Mouse (Mus musculus) embryo, embryonic 9.5 days (tissue): Measurements from ENCODE around the gene Phactr4.
"Not testable (repeated sequence)": the region's sequence is repeated elsewhere in the genome, so short reads cannot be mapped to it uniquely, and the experiment has no call there.

Experiments
- DNase-seq: peaks from one replicate; pipeline ENCODE4 v3.0.0-alpha.2; 2017; ENCODE audit errors: extremely low spot score

Gene Phactr4

DNA sequence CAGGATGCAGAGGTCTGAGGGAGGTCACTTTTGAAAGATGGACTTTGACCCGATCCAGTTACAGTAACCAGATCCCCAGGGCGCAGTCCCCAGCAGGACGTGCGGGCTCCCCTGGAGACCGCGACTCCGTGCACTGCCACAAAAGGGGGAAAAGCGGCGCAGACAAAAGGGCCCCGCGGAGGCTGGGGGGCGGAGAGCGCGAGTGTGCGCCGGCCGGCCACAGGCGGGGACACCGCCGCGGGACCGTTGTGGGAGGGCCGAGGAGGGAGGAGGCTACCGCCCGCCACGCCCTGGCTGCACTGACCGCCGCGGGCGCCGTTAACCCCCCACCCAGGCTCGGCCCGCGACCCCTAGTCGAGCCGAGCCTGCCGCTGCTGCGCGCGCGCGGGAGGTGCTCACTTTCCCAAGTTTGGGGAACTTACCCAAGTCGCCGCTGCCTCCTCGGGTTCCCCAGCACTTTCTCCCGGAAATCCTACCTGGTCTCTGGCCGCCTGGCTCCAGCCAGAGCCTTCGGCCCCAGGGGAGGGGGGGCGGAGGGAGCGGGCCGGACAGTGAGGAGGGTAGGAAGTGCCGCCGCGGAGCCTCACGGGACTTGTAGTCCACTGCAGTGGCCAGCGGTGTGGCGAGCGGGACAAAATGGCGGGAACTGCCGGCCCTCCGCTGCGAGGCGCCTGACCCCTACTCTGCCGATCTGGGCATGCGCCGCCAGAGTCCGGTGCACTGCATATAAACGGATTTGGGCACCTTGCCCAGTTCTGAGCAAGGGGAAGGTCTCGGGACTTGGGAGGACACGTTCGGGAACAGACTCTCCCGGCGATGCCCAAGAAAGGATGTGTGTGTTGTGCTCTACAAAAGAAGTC, at the start of gene Phactr4:
Gene Phactr4 (minus strand): TSS at position 567 of the 860 bp plus-strand sequence.
- peak; percentile 99 for DNase-seq

DNA sequence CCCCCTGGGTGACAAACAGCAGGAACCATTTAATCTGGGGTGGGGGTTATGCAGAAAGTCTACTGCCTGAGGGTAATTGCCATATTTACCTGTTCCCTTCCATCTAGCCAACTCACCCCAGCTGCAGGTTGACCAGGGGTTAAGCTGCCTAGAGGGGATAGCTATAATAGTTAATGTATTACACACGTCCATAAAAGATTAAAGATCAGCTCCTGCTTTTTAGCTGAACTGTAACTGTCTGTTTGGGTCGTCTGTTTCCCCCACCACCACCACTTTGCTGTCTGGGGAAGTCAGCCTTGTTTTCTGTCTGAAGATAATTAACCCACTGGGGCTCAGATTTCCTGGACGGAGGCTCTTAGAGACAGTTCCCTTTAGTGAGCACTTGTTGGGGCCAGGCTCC, 47.6 kb upstream of the Phactr4 start:
- no peak for DNase-seq

DNA sequence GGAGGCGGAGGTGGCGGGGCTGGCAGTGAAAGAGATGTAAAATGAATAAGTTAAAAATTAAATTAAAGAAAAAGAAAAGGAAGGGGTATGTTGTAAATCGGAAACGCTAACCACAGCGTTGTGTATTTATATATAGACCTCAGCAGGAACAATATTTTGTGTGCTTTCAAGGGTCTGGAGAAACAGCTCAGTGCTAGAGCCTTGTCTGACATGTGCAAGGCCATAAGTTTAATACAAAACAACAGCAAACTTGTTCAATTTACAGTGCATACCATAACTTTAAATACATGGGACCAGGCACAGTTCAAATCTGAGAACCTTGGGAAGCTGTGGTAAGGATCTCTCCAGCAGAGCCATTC, 41.9 kb upstream of the Phactr4 start:
- no peak for DNase-seq

DNA sequence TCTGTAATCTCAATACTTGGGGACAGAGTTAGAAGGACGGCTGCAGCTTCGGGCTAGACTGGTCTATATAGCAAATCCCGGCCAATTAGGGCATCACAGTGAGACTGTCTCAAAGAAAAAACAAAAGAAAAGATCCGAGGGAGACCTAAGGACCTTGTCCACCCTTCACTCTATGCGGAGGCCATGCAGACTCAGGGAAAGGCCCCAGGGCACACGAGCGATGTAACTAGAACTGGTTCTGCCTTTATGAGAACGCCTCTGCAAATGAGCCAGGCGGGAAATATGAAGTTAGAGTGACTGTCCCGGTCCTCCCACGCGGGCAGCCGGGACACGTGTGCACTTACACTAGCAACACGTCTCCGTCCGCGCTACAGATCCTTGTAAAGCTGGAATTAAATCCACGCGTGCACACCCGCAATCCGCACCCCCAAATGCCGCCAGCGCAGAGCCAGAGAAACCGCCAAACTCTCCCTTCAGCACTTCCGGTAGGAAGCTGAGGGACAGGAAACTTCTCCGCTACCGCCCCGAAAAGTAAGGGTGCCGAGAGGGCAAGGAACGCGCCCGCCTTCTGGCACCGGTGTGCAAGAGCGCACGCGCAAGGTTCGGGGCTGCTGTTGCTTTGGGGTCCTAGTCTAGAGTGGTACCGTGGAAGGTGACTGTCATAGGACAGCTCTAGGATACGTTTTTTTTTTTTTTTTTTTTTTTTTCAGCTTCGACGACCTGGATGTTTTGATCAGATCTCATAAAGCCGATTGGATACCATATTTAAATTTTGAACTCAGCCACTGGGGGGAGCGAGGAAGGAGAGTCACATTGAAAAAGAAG, 41.4 kb upstream of the Phactr4 start, which contains the start of gene Med18:
Gene Med18 (minus strand): TSS at position 492 of the 825 bp plus-strand sequence.
- peak; percentile 92 for DNase-seq

DNA sequence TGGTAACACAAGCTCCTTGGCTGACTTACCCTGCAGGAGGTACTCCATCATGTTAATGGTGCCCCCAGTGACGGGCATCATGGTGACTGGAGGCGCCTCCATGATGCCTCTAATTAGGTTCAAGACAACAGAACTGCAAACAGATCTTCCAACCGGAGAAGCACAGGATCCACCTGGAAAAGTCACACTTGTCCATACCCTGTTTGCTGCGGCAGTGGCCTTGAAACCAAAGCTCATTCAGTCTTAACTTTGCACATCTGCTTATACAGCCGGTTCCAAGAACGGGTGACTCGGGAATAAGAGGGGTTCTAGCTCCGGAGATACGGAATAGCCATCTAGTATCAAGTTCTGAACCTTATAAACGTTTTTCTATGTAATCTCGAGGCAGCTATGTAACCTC, 40.5 kb upstream of the Phactr4 start:
- DNase-seq: no peak

DNA sequence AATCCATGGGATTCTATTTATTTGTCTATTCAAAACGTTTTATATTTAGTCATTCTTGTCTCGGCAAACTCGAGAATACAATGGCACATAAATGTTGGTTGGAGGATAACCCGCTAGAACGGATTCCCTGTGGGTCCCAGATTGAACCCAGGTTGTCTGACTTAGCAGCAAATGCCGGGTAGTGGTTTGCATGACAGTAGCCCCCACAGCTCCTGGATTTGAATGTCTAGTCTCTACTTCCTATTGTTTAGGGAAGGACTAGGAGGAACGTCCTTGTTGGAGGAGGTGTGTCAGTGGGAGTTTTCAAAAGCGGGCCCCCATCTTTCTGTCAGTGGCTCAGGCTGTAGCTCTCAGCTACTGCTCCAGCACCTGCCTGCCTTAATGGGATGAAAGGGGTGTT, 37.9 kb upstream of the Phactr4 start:
- DNase-seq: no peak

DNA sequence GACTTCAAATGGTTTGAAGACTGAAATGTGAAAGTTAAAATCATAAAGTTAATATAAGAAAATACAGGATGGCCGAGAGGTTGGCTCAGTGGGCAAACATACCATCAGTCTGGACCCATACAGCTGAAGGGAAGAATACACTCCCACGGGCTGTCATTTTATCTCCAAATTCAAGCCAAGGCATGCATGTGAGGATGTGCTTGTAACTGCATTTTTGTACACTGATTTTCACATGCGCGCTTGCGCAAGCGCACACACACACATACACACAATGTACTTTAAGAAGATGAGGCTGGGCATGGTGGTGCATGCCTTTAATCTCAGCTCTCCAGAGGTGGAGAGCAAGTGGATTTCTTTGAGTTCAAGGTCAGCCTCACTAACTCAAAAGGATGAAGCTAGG, 33.3 kb upstream of the Phactr4 start:
- no peak for DNase-seq

DNA sequence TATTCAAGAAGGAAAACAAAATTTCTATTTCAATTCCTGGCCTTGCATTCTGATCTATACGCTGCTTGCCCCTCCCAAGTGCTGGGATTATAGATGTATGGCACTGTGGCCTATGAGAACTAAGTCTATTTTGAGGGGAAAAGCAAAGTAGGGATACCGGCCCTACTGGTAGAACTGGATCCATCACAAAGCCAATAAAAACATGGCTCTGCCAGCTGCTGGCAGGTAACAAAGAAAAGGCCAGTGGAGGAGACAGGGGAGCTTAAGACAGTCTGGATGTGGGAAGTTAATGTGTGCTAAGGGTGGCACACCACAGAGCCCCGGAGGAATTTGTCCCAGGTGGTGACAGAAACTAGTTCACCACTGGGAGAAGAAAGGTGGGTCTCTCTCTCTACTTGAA, 32.9 kb upstream of the Phactr4 start:
- no peak for DNase-seq

DNA sequence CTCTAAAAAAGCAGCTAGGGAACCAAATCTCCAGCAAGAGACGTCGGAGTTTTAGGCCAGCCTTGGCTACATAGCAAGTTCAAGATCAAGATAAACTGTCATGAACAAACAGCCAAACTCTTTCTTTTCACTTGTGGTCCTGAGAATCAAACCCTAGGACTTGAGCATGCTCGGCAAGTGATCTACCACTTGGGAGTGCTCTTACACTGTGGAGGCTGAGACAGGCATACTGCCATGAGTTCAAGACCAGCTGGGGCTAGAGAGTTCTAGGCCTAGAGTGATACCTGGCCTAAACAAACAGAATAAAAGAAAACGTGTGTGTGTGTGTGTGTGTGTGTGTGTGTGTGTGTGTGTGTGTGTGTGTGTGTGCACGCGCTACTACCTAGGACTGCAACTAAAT, 31.9 kb upstream of the Phactr4 start:
- no peak for DNase-seq

DNA sequence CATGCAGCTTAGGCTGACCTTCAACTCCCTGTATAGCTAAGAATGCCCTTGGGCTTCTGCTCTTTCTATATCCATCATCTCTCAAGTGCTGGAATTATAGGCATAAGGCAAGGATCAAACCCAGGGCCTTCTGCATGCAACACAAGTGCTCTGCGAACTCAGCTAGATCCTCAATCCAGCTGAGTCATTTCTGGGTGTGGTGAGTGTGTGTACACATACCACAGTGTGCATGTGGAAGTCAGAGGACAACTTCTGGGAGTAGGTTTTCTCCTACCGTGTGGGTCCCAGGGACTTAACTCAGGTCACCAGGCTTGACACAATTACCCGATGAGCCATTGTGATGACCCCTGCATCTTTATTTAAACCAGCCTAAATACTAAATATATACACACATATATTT, 27.5 kb upstream of the Phactr4 start:
- no peak for DNase-seq

DNA sequence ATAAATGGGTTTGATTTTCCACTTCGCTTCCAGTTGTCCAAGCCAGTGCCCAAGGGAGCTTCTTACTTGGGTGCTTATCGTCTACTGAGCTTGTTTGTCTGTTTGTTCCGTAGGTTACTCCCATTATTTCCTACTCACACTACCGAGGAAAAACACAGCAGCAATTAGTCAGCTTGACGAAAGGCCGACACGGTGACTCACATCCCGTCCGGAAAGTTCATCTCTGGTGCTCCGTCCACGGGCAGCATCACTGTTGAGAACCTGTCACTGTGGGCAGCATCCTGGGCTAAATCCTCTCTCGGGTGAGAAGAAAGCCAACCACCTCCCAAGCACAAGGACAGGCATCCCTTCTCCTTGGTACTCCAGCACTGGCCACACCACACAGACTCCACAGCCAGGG, 23.8 kb upstream of the Phactr4 start:
- DNase-seq: no peak

DNA sequence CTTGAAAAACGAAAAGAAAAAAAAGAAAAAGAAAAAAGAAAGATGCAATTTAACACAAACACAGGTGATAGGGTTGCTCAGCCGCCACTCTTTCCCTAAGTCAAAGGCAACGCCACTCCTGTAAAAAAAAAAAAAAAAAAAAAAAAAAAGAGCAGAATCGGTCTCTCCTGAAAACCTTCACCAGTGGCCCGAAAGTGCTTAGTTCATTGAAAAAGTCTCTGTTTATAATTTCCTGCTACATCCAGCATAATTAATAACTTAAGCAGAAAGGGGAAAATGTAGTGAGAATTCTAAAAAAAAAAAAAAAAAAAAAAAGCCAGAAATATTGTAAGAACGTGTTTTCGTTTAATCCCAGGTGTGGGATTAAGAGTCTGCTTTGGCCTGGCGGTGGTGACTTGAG, 22.2 kb upstream of the Phactr4 start:
- no peak for DNase-seq

DNA sequence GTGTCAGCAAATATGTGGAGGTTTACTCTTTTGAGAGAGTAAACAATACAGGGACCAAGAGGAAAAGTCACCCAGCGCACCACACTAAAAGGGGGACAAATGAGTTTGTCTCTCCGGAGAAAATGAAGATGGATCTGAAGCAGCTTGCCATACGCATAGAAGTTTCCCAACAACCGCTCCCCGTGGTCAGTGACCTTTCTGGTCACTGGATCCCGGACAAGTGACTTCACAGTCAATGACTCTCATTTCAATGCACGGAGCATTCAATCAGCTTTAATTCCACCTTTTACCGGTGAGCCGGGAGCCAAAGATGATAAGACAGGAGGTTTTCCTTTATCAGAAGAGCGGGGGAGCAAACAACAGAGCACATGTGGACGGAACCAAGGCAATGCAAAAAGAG, 15.6 kb upstream of the Phactr4 start:
- DNase-seq: peak; percentile 17

DNA sequence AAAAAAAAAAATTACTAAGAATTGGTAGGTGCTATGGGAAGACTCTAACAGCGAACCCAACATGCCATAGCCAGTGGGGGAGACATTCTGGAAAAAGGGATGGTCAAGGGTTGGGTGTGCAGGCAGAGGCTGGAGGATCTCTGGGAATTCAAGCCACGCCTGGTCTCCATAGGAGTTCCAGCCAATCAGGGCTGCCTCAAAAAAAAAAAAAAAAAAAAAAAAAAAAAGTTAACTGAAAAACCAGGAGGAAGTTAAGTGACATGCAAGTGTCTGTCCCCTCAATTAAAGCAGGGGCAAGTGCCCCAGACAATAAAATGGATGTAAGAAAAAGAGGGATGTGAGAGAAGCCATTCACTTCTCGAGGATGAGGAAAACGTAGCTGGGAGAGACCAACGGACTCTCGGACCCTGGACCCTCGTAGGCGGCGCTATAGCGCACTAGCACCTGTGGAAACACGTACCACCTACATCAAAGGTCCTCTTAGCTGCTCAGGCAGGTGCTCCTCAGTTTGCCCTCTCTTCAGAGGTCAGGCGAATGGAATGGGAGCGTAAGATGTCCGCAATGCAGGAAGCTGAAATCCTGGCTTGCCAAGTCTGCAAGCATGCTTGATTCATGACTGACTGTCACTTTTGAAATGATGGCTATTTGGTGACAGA, 10.6 kb upstream of the Phactr4 start:
- no peak for DNase-seq

DNA sequence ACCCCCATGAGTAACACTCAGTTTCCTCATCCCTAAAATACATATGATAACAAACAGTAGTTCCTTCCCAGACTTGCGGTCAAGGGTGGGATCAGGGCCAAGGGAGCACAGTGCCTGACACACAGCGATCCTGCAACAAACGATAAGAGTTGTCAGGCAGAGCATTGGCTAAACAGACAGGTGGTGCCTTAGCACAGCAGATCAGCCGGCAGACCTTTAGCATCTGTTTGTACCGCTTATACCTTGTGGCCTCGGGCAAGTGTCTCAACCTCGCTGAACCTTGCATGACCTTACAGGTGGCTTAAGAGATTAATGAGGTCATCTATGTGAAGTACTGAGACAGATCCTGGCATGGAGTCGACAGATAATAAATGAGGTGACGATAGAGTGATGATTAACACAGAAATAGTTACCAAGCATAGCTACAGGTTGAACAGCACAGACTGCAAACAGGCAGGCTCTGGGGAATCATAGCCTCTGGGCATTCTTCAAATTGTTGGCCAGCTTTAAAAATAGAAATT, 5.8 kb upstream of the Phactr4 start:
- DNase-seq: peak; percentile 11

DNA sequence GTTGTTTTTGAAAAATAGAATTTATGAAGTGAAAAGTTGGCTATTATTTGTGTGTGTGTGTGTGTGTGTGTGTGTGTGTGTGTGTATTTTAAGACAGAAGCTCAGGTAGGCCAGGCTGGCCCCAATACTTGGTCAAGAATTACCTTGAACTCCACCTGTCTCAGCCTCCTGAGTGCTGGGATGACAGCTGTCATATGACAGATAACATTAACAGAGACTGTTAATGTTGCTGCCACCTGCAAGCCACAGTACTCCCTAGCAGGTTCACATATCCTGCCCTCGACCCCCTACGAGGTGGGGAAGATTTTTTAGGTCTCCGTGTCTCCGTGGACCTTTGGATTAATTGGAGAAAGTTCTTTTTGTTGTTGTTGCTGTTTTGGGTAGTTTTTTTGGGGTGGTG, 5.2 kb upstream of the Phactr4 start:
- DNase-seq: no peak

DNA sequence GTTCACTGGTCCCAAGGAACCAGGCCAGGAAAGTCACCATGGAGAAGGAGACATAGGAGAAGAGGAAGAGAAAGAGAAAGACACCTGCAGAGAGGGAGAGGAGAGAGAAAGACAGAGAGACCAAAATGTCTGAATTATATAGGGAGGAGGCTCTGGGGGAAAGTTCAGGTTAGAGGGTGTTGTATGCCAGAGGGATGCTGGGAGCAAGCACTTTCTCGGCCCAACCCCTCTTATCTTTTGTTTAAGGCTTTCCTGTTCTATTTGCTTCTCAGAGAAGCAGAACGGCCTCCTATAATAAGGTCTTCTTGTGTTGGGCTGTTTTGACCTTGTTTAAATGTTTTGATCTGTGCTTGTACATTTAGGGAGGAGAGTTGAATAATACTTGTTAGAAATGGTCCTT, 3.7 kb upstream of the Phactr4 start:
- DNase-seq: no peak

DNA sequence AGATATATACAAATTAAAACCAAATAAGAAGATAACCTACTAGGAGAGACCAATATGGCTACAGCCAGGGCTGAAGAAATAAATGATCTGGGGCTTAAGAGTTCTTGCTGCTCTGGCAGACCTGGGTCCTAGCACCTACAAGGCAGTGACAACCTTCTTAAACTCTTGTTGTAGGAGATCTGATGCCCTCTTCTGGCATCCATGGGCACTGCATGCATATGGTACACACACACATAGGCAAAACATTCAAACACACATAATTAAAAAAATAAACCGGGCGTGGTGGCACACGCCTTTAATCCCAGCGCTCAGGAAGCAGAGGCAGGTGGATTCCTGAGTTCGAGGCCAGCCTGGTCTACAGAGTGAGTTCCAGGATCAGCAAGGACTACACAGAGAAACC, 2.5 kb upstream of the Phactr4 start:
- no peak for DNase-seq

DNA sequence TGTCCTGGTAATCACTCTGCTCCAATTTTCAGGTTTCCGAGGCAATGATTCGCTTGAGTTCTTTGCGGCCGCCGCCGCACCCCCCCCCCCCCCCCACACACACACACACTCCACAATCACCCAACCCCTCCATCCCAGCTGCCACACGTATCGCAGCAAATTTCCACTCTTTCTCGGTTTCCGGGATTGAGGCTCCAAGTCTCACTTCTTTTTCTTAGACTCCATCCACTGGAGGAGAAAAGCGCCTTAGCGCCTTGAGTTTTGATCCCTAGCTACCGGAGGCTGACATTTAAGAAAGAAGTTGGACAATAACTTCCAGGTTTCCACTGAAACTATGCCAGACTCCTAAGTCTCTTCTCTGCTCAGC, 750 bp downstream of the Phactr4 start:
- no peak for DNase-seq

DNA sequence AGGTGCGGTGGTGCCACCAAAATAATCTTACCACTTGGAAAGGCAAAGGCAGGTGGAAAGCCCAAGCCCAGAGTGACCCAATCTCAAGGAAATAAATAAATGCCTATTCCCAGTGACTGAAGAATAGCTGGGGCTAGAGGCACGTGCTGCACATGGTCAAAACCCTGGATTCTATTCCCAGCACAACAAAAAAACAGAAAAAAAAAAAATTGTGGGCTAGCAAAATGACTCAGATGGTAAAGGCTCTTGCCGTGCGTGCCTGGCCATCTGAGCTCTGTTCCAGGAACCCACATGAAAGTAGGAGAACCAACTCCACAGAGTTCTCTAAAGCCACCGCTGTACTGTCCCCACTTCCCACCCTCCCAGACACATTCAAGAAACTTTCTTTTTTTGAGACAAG, 1.8 kb downstream of the Phactr4 start:
- no peak for DNase-seq

DNA sequence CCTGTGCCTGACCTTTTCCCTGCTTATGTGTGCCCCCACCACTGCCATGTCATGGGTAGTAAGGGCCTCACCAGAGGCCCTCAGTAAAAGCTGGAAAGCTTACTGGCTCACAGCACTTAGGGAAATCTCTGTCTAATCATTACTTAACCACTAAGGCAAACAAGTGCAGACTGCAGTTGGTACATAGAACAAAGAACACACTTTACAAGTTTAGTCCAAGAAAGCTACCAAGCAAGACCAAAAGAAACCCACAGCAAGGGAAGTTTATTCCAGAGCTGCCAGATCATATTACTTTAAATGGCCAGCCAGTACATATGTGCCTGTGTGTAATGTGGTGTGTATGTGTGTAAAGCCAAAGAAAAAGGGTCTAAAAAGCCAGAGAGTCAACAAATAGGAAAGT, 6.3 kb downstream of the Phactr4 start:
- no peak for DNase-seq

DNA sequence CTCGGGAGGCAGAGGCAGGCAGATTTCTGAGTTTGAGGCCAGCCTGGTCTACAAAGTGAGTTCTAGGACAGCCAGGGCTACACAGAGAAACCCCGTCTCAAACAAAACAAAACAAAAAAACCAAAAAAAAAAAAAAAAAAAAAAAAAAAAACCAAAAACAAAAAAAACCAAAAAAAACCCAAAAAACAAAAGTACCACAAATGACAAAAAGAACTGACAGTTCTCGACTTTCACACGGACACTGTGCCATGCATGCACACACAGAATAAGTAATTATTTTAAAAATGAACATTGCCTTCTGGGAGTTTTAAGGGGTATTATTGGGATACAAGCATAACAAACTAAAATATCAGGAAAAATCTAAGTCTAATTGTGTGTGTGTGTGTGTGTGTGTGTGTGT, 9.0 kb downstream of the Phactr4 start:
- not testable (repeated sequence) for DNase-seq
